Mouse (Mus musculus) adrenal gland, adult 18-20 months (tissue): ENCODE data around the gene Nfix. TPM values are rescaled to one million over a fixed set of nuclear protein-coding genes. Genes with fewer than 3 reads are reported as not detected.
"Not testable (repeated sequence)": the region's sequence is repeated elsewhere in the genome, so short reads cannot be mapped to it uniquely, and the experiment has no call there.

Experiments used
- DNase-seq, 2 experiments: peaks; one replicate each; pipeline ENCODE4 v3.0.0; 2021 to 2022; ENCODE audit warnings: low spot score in 2 of 2
- total RNA-seq, 2 experiments: library from RNA; stranded (reverse); gene quantifications; 1 replicate in 1 of 2; 2 replicates in 1 of 2; pipeline ENCODE4 v1.2.3; 2021

Nfix gene
- total RNA-seq, 2 experiments from 2014 or later: 92.2 to 127 TPM

GRCm38 (mm10) chr8:84834002-84834865, 34.1 kb upstream of the Nfix start:
- no peak for DNase-seq

DNA sequence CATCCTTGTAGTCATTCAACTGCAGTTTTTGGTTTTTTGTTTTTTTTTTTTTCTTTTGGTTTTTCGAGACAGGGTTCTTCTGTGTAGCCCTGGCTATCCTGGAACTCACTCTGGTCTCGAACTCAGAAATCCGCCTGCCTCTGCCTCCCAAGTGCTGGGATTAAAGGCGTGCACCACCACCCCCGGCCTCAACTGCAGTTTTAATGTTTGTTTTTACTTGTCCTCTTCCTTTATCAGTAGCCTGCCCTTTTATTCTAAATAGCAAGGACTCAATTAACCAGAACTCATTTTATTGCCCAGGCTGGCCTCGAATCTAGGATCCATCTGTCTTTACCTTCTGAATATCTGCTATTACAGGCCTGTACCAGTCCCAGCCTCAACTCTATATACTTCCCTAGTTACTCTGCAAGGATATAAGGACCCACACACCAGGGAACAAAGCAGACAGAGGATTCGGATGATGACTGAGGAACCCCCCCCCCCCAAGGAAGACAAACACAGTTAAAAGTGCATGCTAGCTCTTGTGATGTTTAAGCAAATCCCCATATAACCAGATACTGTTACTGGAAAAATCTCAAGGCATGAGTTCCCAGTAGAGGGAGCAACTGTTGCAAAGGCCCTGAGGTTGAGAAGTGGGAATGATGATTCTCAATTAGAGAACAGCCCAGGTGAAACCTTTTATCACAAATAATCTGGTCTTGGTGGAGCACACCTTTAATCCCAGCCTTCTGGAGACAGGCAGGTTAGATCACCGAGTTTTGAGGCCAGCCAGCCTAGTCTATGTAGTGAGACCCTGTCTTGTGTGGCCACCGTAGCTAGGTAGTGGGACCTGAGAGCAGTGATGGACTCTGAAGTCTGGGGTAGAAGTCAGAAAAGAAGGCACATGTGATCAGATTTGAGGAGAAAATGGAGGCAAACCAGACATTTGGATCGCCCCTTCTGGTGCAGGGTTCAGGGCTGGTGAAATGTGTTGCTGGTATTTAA, 32.9 kb upstream of the Nfix start:
- DNase-seq: no peak

DNA sequence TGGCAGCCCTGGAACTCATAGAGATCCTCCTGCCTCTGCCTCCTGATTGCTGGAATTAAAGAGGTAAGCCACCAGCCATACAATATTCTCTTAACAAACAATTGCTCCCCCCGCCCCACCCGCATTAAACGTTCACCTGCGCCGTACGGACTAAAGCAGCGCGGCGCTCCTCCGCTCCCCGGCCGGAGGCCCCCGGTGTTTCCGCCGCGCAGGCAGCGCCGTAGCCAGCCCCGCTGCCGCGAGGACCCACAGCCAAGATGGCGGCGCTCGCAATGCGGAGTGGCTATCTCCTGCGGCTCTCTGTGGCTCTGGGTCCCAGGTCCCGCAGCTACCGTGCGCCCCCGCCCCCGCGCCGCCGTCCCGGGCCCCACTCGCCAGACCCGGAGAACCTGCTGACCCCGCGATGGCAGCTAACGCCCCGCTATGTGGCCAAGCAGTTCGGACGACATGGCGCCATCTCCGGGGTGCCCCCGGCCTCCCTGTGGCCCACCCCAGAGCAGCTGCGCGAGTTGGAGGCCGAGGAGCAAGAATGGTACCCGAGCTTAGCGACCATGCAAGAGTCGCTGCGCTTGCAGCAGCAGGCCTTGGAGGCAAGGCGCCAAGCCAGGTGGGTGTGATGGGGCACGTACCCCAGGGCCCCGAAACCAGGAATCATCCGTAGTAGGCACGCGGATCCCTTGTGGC, 32.0 kb upstream of the Nfix start:
- DNase-seq: peak; percentile 85

DNA sequence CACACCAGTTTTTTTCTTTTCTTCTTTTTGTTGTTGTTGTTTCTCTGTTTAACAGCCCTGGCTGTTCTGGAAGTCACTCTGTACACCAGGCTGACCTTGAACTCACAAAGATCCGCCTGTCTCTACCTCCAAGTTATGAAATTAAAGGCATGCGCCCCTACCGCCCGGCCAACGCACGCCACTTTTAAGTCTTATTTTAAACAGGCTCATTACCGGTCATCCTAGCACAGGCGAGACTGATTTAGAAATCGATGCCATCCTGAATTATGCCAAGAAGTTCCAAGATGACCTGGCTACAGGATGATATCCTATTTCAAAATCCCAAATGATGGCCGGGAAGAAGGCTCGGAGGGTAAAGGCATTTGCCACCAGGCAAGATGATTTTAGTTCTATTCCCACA, 31.3 kb upstream of the Nfix start, which contains the start of gene Gadd45gip1:
Gene Gadd45gip1, plus strand, starts transcription at position 33 of the 400 bp plus-strand sequence.
- DNase-seq: peak in 1 of 2 experiments; percentile 46

GRCm38 (mm10) chr8:84826518-84826917, 26.4 kb upstream of the Nfix start:
- not testable (repeated sequence) for DNase-seq

DNA sequence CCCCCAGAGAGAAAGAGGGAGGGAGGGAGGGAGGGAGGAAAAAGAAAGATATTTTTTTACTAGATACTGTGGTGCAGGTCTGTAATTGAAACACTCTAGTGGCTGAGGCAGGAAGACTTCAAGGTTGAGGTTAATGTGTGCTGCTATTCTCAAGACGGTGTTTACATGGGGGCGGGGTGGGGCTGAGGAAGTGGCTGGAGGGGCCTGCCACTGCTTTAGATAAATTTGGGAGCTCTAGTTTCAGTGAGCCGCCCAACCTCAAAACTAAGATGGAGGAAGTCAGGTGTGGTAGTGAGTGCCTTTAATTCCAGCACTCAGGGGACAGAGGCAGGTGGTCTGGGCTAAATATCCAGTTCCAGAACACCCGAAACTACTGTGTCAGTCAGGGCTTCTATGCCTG, 25.5 kb upstream of the Nfix start:
- DNase-seq: no peak

- DNase-seq: peak in 1 of 2 experiments; percentile 51
Measured at GRCm38 (mm10) chr8:84823653-84824052, 23.5 kb upstream of the Nfix start.

DNA sequence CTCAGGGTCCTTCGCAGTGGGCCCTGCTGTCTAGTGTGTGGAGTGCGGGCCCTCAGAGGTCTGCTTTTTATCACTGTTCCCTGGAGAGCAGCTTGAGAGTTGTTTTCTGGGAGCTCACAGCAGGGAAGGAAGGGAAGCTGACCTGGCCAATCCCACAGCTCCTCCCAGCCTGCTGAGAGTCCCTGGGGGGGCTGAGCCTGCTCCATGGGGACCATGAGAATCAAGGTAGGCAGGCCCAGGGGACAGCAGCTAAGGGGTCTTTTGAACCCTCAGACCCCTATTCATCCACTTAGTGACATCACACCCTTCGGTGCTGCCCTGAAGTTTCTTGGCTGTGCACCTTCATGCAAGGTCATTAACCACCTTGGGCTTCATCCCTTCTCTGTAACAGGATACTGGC, 22.6 kb upstream of the Nfix start, which contains the start of gene Dand5:
Gene Dand5, minus strand, starts transcription at position 101 of the 400 bp plus-strand sequence.
- no peak for DNase-seq

DNA sequence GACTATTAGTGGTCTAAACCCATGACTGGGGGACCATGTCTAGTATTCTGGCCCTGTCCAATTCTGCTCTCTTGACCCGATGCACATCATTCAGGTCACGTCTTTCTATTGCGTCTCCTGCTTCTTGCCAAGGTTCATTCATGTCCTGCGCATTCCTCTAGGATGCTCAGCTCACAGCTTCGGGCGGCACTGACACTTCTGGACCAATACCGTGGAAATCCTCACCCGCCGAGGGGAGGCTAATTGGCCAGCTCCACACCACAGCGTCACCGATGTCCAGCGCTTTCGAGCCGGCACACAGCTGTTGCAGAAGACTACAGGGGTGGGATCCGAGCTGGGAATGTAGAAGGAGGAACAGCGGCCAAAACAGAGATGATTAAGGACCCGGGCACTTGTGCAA, 16.0 kb upstream of the Nfix start:
- DNase-seq: no peak

DNA sequence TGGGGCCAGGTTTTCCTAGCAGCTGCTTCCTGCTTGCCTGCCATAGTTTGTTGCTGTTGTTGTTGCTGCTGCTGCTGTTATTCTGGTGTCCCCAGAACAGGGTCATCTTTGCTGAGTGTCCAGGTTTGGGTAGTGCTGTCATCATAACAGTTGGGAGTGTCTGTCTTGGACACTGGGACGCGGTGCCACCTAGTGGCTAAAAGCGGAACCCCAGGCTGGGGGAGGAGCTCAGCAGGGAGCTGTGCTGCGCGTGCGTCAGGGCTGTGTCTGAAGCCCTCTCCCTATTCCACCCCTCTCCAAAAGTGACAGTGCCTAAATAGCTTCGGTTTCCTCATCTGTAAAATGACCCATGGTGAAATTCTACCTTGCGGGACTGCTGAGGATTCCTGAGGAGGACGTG, 15.4 kb upstream of the Nfix start:
- DNase-seq: peak; percentile 97 to 99

GRCm38 (mm10) chr8:84814555-84815441, 14.7 kb upstream of the Nfix start:
- DNase-seq: no peak

- DNase-seq: no peak
Measured at GRCm38 (mm10) chr8:84814240-84814554, 14.1 kb upstream of the Nfix start.

DNA sequence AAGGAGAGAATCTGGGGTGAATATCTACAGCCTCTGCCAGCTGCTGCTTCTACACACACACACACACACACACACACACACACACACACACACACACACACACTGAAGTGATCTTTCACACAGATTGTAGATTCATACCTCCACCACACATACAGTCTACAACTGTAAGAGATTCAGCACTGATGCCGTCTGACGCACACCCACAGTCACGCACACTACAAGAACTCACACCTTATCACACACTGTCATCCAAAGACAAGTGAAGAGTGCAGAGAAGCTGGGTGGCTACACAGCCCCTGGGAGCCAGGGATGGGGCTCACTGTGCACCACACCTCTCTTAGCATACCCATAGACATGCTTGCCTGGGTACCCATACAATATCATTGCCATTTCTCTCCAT, 13.7 kb upstream of the Nfix start:
- DNase-seq: no peak

GRCm38 (mm10) chr8:84813059-84813458, 12.9 kb upstream of the Nfix start:
- DNase-seq: peak; percentile 78 to 87

- no peak for DNase-seq
Measured at GRCm38 (mm10) chr8:84811303-84811702, 11.2 kb upstream of the Nfix start.

GRCm38 (mm10) chr8:84810896-84811295, 10.8 kb upstream of the Nfix start:
- DNase-seq: peak; percentile 96 to 98

DNA sequence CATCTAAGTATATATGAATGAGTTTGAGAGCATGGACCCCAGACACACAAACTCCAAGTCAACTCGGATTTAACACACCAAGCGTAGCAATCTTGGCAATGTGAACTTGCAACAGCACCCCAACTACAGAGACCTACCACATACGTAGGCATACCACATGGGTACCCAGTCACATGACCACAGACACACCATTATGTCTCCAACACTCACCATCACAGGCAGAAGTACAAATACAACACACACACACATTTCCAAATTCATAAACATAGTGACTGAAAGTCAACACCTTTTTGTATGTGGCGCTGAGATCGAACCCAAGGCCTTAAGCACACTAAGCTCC, 9.8 kb upstream of the Nfix start:
- DNase-seq: no peak

- DNase-seq: no peak
Measured at GRCm38 (mm10) chr8:84809109-84809940, 9.2 kb upstream of the Nfix start.

DNA sequence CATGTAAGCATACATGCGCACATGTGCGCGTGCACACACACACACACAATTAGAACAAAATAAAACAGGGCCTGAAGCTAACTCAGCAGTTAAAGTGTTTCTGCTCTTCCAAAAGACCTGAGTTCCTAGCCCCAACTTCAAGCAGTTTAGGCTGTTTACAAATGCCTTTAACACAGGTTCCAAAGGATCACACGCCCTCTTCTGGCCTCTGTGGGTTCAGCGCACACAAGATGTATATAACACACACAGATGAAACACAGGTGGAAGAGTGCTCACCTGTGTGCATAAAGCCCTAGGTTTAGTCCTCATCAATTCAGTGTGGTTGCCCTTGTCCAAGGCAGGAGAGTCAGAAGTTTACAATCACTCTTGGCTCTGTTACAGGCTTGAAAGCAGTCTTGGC, 5.9 kb upstream of the Nfix start:
- no peak for DNase-seq
